Mouse (Mus musculus) embryonic facial prominence, embryonic 12.5 days (tissue): ENCODE data around the gene U2af1. TPM values are rescaled to one million over a fixed set of nuclear protein-coding genes. Genes with fewer than 3 reads are reported as not detected.

Source experiments
- ATAC-seq: fragments of 200-750 bp; cut with Nextera tagmentation; 2 replicates; pipeline ENCODE4 v1.8.0; 2017; ENCODE audit not compliant: insufficient number of reproducible peaks, insufficient read depth, low FRiP score, low TSS enrichment
- H3K27ac ChIP-seq: fragments of 300-500 bp; sonication (generic); 2 replicates; pipeline ENCODE4 v1.5.1; 2016; ENCODE audit warnings: mild to moderate bottlenecking
- H3K27me3 ChIP-seq: fragments of 300-500 bp; sonication (generic); 2 replicates; pipeline ENCODE4 v1.6.1; 2016; ENCODE audit warnings: mild to moderate bottlenecking, moderate library complexity
- H3K36me3 ChIP-seq: fragments of 300-500 bp; sonication (generic); 2 replicates; pipeline ENCODE4 v1.6.1; 2016; ENCODE audit warnings: mild to moderate bottlenecking
- H3K4me1 ChIP-seq: fragments of 300-500 bp; sonication (generic); 2 replicates; pipeline ENCODE4 v1.6.1; 2016
- H3K4me2 ChIP-seq: fragments of 300-500 bp; sonication (generic); replicated peaks from 2 replicates; pipeline ENCODE4 v1.6.1; 2016; ENCODE audit warnings: mild to moderate bottlenecking, moderate library complexity
- H3K4me3 ChIP-seq: fragments of 300-500 bp; sonication (generic); 2 replicates; pipeline ENCODE4 v1.5.1; 2016; ENCODE audit warnings: mild to moderate bottlenecking
- H3K9ac ChIP-seq: fragments of 300-500 bp; sonication (generic); 2 replicates; pipeline ENCODE4 v1.6.1; 2016; ENCODE audit warnings: mild to moderate bottlenecking, moderate library complexity
- H3K9me3 ChIP-seq: fragments of 300-500 bp; sonication (generic); 2 replicates; pipeline ENCODE4 v1.6.1; 2016; ENCODE audit warnings: mild to moderate bottlenecking, moderate library complexity
- WGBS: fragments of 180-500 bp; shearing (Covaris S2); methylation state at CpG from one replicate; pipeline ENCODE4 v1.1.7; 2016; 5-methylcytosine and 5-hydroxymethylcytosine counted together
- polyA plus RNA-seq: library from polyadenylated mRNA; unstranded; fragments of >200 nt; fragmentation: Nextera tagmentation; extraction: Ambion mirVana; gene quantifications from 2 replicates; pipeline ENCODE4 v1.2.1, GENCODE M21; 2016

Gene U2af1
- polyA plus RNA-seq, 1 experiment from 2014 or later: 378 TPM

DNA sequence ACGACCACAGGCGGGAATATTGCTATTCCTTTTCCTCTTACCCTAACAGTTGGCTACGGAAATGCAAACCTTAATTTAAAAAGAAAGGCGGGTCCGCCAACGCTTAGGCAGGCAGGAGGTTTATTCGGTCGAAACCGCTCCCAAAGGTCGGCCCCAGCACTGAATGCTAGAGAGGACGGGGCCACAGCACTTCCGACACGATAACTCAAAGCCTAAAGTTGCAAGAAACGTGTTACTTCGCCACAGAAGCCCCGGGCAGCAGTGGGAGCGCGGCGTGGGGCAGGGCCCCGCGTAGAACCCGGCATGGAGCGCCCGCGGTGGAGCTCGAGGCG lies 590 bp downstream of the U2af1 start:
- peak overlapping the region; percentile 99 for H3K9ac ChIP-seq
- H3K9me3 ChIP-seq: no peaks in the 10 kb centered on the region
- H3K27me3 ChIP-seq: no peaks in the 10 kb centered on the region
- peak overlapping the region; percentile 65 for H3K4me2 ChIP-seq
- peak overlapping the region; percentile 83 for H3K27ac ChIP-seq
- peak overlapping the region; percentile 100 for H3K4me3 ChIP-seq
- WGBS: under 1% methylated on average over 27 of the region's 27 CpGs
- H3K4me1 ChIP-seq: peaks cover 9% of the 10 kb centered on the region
- peaks cover 27% of the 10 kb centered on the region for H3K36me3 ChIP-seq
- no peak; the same call in 1 of the 2 replicates for ATAC-seq

- Histone ChIP-seq H3K4me3 (peak overlapping the region; percentile 100), H3K36me3 (peaks cover 34% of the 10 kb centered on the region), H3K9ac (peak overlapping the region; percentile 99), H3K9me3 (no peaks in the 10 kb centered on the region), H3K27ac (no peak overlapping the region), H3K4me2 (peak overlapping the region; percentile 65), H3K27me3 (no peaks in the 10 kb centered on the region), H3K4me1 (peaks cover 9% of the 10 kb centered on the region)
- ATAC-seq: no peak
- 53% methylated on average over 12 of the region's 12 CpGs for WGBS
These were observed 1.3 kb downstream of the U2af1 start for GRCm38 (mm10) chr17:31657141-31657983.

- H3K4me1 ChIP-seq: peaks cover 9% of the 10 kb centered on the region
- no peak overlapping the region for H3K4me3 ChIP-seq
- ATAC-seq: no peak
- peak overlapping the region; percentile 99; the same call in 1 of the 2 replicates for H3K9ac ChIP-seq
- no peak overlapping the region for H3K27ac ChIP-seq
- H3K9me3 ChIP-seq: no peaks in the 10 kb centered on the region
- WGBS: 84% methylated on average over 5 of the region's 5 CpGs
- peak overlapping the region; percentile 65 for H3K4me2 ChIP-seq
- H3K27me3 ChIP-seq: no peaks in the 10 kb centered on the region
- peaks cover 41% of the 10 kb centered on the region for H3K36me3 ChIP-seq
These were observed 2.0 kb downstream of the U2af1 start for GRCm38 (mm10) chr17:31656682-31657081.

DNA sequence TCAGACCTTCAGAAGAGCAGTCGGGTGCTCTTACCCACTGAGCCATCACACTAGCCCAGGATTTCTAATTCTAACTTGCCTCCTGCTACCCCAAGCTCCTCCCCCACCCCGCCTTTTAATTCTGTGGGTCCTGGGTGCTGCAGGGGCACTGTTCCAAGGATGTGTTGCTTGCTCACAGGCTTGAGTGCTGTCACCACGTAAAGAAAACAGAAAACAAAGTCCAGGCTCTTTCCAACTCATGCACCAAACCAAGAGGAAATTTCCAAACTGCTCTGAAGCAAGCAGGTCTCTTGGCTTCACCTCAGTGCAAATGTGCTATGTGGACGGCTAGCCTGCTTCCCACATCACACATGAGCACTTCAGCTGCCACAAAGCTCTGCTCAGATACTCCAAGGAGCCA lies 3.3 kb downstream of the U2af1 start:
- H3K4me3 ChIP-seq: no peak overlapping the region
- ATAC-seq: no peak
- no peaks in the 10 kb centered on the region for H3K9me3 ChIP-seq
- H3K27ac ChIP-seq: no peak overlapping the region
- no peak overlapping the region for H3K9ac ChIP-seq
- no peaks in the 10 kb centered on the region for H3K27me3 ChIP-seq
- H3K4me1 ChIP-seq: peaks cover 9% of the 10 kb centered on the region
- 74% methylated on average over 4 of the region's 4 CpGs for WGBS
- no peak overlapping the region for H3K4me2 ChIP-seq
- peaks cover 54% of the 10 kb centered on the region for H3K36me3 ChIP-seq

DNA sequence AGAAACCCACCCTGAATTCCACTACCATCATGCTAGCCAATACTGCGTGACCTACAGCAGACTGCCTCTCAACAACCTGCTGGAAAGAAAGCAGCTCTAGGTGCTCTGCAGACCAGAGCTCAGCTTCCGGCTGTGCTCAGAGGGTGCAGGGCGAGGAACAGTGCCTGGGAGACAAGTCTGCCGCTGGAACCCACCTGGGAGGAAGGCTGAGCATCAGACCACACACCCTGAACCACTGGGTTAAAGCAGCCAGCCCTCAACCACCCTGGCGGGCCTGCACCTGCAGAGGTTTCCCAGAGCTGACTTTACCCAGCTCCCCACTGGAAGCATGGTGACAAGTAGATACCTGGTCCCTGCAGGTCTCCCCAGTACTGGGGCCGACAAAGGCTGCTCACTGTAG lies 5.4 kb downstream of the U2af1 start:
- Histone ChIP-seq H3K4me1 (peaks cover 9% of the 10 kb centered on the region), H3K27ac (no peak overlapping the region), H3K4me2 (no peak overlapping the region), H3K36me3 (peaks cover 75% of the 10 kb centered on the region), H3K9me3 (no peaks in the 10 kb centered on the region), H3K9ac (no peak overlapping the region), H3K27me3 (no peaks in the 10 kb centered on the region), H3K4me3 (no peak overlapping the region)
- WGBS: 85% methylated on average over 6 of the region's 6 CpGs
- no peak for ATAC-seq

- ATAC-seq: no peak
- H3K9me3 ChIP-seq: no peaks in the 10 kb centered on the region
- H3K27ac ChIP-seq: no peak overlapping the region
- H3K4me3 ChIP-seq: no peak overlapping the region
- WGBS: 89% methylated on average over 14 of the region's 14 CpGs
- no peaks in the 10 kb centered on the region for H3K27me3 ChIP-seq
- no peak overlapping the region for H3K9ac ChIP-seq
- no peak overlapping the region for H3K4me2 ChIP-seq
- H3K36me3 ChIP-seq: peaks cover 87% of the 10 kb centered on the region
- H3K4me1 ChIP-seq: peaks cover 3% of the 10 kb centered on the region
These were observed 6.5 kb downstream of the U2af1 start for GRCm38 (mm10) chr17:31652152-31652551.

- Histone ChIP-seq H3K9me3 (0 out of 2 replicates have a peak, but pooled peaks cover 5% of the 10 kb centered on the region), H3K4me2 (no peak overlapping the region), H3K36me3 (peaks cover 55% of the 10 kb centered on the region), H3K27me3 (no peaks in the 10 kb centered on the region), H3K9ac (no peak overlapping the region), H3K4me3 (no peak overlapping the region), H3K27ac (no peak overlapping the region), H3K4me1 (no peaks in the 10 kb centered on the region)
- 91% methylated on average over 5 of the region's 5 CpGs for WGBS
- ATAC-seq: no peak
These were observed 12.3 kb downstream of the U2af1 start for GRCm38 (mm10) chr17:31646199-31647002.

DNA sequence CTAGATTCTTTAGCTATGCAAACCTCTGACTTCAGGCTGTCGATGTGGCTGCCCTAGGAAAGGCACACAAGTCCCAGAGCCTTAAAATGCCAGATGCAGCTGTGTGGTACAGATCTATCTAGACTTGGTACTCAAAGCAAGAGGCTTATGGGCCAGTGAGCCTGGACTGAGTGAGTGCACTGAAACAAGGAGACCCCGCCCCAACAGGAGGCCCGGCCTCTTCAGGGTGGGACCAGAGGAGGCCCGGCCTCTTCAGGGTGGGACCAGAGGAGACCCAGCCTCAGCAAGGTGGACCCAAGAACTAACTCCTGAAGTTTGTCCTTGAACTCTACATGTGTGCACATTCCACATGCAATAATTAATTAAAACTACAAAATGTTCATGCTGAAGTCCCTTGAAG lies 15.8 kb downstream of the U2af1 start:
- 0 out of 2 replicates have a peak, but pooled peaks cover under 1% of the 10 kb centered on the region for H3K27me3 ChIP-seq
- no peak for ATAC-seq
- 67% methylated on average over 4 of the region's 4 CpGs for WGBS
- H3K27ac ChIP-seq: no peak overlapping the region
- H3K4me3 ChIP-seq: no peak overlapping the region
- no peak overlapping the region for H3K9ac ChIP-seq
- H3K4me2 ChIP-seq: no peak overlapping the region
- H3K4me1 ChIP-seq: no peaks in the 10 kb centered on the region
- H3K9me3 ChIP-seq: 0 out of 2 replicates have a peak, but pooled peaks cover 5% of the 10 kb centered on the region
- H3K36me3 ChIP-seq: peaks cover 20% of the 10 kb centered on the region

GRCm38 (mm10) chr17:31642331-31642730 lies 16.4 kb downstream of the U2af1 start:
- no peak overlapping the region for H3K4me2 ChIP-seq
- no peaks in the 10 kb centered on the region for H3K4me1 ChIP-seq
- ATAC-seq: no peak
- WGBS: 31% methylated on average over 8 of the region's 8 CpGs
- no peak overlapping the region for H3K9ac ChIP-seq
- H3K36me3 ChIP-seq: peaks cover 15% of the 10 kb centered on the region
- H3K9me3 ChIP-seq: 0 out of 2 replicates have a peak, but pooled peaks cover 5% of the 10 kb centered on the region
- H3K27ac ChIP-seq: no peak overlapping the region
- H3K4me3 ChIP-seq: no peak overlapping the region
- H3K27me3 ChIP-seq: 0 out of 2 replicates have a peak, but pooled peaks cover 6% of the 10 kb centered on the region

DNA sequence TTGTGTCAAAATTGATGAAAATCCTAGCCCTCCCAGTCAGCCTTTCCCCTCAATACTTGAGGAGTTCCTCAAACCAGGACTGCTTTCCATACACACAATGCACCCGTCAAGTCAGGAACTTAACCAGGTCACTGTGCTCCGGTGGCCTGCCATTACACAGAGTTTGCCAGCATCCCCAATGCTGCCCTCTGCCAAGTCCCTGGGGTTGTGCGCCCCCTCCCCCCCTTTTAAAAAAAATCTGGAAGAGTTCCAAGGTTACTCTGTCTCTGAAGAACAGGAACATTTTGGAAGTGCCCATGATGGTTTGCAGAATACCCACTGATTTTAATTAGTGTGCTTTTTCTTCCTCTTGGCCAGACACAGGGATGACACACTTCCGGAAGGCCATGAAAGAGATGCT lies 19.0 kb downstream of the U2af1 start:
- Histone ChIP-seq H3K27me3 (peaks cover 18% of the 10 kb centered on the region), H3K9ac (no peak overlapping the region), H3K27ac (no peak overlapping the region), H3K4me1 (peaks cover 6% of the 10 kb centered on the region; the same call in 1 of the 2 replicates), H3K36me3 (no peaks in the 10 kb centered on the region), H3K9me3 (no peaks in the 10 kb centered on the region), H3K4me2 (no peak overlapping the region), H3K4me3 (no peak overlapping the region)
- 78% methylated on average over 4 of the region's 4 CpGs for WGBS
- no peak for ATAC-seq

DNA sequence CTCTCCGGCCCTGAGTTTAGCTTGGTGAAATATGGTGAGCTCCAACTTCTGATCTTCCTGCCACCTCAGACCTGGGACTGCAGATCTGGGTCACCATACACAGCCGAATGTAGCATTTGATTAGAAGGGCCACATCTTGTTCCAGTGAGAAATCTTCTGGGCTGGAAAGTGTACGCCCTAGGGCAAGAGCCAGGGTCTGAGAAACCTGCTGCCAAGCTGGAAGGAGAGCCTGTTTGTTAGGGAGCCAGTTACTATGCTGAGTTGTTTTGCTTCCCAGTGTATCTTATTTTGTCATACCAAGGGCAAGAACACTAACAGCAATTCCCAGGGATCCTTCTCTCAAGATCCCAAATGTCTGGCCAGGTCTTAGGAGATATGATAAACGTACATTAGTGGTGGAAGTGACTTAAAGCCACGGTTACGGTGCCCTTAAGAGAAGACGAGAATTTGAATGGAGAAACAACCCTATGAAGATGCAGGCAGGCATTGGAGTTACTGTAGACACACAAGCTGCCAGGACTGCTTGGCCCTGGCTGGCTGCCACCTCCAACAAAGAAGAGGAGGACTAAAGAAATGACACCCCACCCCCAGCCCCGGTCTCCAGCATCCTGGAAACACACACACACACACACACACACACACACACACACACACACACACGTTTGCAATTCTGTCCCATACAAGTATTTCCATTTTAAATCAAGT lies 20.7 kb downstream of the U2af1 start:
- Histone ChIP-seq H3K4me1 (peaks cover 6% of the 10 kb centered on the region; the same call in 1 of the 2 replicates), H3K9me3 (no peaks in the 10 kb centered on the region), H3K4me3 (peak overlapping the region; percentile 50; the same call in 1 of the 2 replicates), H3K4me2 (no peak overlapping the region), H3K27me3 (peaks cover 18% of the 10 kb centered on the region), H3K36me3 (no peaks in the 10 kb centered on the region), H3K27ac (no peak overlapping the region), H3K9ac (no peak overlapping the region)
- WGBS: 63% methylated on average over 9 of the region's 9 CpGs
- ATAC-seq: no peak
